Mouse (Mus musculus): ENCODE measurements at regions not wholly inside any gene's neighbourhood (a gene's known extent, or its start where the extent isn't known, plus 50 kb on each side); places are given as distances from the start of the nearest gene placed in this dataset.

DNA sequence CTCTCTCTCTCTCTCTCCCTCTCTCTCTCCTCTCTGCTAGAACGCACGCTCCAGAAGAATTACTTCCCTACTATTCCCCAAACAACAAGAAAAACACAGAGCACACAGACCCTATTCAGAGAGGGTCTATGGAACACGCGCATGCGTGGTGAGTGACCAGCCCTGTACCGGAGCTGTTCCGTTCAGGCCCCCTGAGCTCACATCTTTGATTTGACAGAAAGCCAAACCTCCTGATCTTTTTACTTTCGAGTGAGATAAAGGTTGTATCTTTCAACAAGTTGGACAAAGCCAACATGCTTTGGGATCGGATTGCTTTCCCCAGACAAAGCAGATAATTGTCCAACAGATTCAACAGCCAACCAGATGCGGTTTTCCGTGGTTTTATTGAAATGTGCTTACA, 320.9 kb downstream of the Agtpbp1 start:
- Histone ChIP-seq H3K27ac (ENCODE audit: insufficient read depth, low read depth, low read length) (no peak overlapping the region), H3K4me1 (ENCODE audit: control insufficient read depth, insufficient read depth, low read length) (no peaks in the 10 kb centered on the region), H3K4me3 (ENCODE audit: insufficient read depth, low read length) (no peak overlapping the region)
- TF ChIP-seq CTCF (IDR thresholded peaks at IDR 0.05; ENCODE audit: low read depth, low read length) (no peak), POLR2A (IDR thresholded peaks at IDR 0.05; ENCODE audit: borderline replicate concordance, low read depth, low read length) (no peak)

DNA sequence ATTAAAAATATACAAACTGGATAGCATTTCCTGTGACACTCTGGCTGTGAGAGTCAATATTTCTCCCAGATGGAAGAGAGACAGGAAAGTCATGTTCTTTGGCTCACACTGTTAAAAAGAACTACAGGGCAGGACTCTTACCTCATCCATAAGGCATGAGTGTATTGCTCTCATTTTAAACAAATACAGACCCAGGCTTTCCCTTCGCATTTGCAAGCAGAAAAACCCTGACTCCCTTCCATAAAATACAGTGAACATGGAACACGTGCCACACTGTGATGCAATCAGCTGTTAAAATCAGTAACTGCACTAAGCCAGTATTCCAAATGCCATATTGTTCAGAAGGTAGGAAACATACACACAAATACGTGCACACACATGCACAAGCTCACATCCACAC, 323.1 kb downstream of the Agtpbp1 start:
- no peak overlapping the region for H3K4me3 ChIP-seq (ENCODE audit: insufficient read depth, low read length)
- no peaks in the 10 kb centered on the region for H3K4me1 ChIP-seq (ENCODE audit: control insufficient read depth, insufficient read depth, low read length)
- TF ChIP-seq POLR2A (IDR thresholded peaks at IDR 0.05; ENCODE audit: borderline replicate concordance, low read depth, low read length) (no peak), CTCF (IDR thresholded peaks at IDR 0.05; ENCODE audit: low read depth, low read length) (no peak)
- H3K27ac ChIP-seq (ENCODE audit: insufficient read depth, low read depth, low read length): no peak overlapping the region

- no peak for TF ChIP-seq CTCF (IDR thresholded peaks at IDR 0.05; ENCODE audit: low read depth, low read length)
- TF ChIP-seq POLR2A (IDR thresholded peaks at IDR 0.05; ENCODE audit: borderline replicate concordance, low read depth, low read length): no peak
- no peak overlapping the region for H3K27ac ChIP-seq (ENCODE audit: insufficient read depth, low read depth, low read length)
- H3K4me1 ChIP-seq (ENCODE audit: control insufficient read depth, insufficient read depth, low read length): no peaks in the 10 kb centered on the region
- no peak overlapping the region for H3K4me3 ChIP-seq (ENCODE audit: insufficient read depth, low read length)
Measured at GRCm38 (mm10) chr13:59255798-59256435, 329.1 kb downstream of the Agtpbp1 start.

DNA sequence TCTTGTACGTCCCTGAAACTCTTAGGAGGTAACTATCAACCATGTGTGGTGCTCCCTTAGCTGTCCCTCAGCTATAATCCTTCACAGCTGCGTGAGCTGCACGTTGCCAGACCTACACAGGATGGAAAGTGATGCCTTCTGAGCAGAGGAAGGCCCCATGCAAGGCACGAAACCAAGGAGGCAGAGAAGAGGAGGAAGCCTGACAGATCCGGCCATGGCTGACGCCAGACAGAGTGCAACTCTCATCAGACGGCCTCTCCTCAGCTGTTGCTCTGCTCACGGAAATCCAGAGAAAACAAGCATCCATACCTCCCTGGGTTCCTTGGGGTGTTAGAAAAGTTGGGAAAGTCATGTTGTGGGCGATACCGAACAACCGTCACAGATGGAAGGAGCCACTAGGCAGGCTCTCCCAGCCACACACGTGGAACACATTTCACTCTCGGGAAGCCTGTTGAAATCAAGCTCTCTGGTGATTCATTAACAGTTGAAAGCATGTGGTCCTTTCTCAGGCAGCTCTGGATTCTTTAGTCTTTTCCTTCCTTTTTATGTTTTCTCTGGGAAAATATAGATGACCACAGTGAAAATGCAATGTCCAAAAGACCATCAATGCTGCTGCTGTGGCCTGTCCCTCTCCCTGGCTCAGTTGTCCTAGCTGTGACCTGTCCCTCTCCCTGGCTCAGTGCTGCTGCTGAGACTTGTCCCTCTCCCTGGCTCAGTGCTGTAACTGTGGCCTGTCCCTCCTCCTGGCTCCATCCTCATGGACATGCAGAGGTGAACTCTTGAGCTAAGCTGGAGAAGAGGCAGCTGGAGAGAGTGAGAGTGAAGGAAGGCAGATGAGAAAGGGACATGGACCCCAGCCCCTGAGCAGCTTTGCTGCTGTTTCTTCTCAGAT, 331.1 kb downstream of the Agtpbp1 start:
- Histone ChIP-seq H3K27ac (ENCODE audit: insufficient read depth, low read depth, low read length) (no peak overlapping the region), H3K4me3 (ENCODE audit: insufficient read depth, low read length) (no peak overlapping the region), H3K4me1 (ENCODE audit: control insufficient read depth, insufficient read depth, low read length) (no peaks in the 10 kb centered on the region)
- TF ChIP-seq CTCF (IDR thresholded peaks at IDR 0.05; ENCODE audit: low read depth, low read length) (no peak), POLR2A (IDR thresholded peaks at IDR 0.05; ENCODE audit: borderline replicate concordance, low read depth, low read length) (no peak)

DNA sequence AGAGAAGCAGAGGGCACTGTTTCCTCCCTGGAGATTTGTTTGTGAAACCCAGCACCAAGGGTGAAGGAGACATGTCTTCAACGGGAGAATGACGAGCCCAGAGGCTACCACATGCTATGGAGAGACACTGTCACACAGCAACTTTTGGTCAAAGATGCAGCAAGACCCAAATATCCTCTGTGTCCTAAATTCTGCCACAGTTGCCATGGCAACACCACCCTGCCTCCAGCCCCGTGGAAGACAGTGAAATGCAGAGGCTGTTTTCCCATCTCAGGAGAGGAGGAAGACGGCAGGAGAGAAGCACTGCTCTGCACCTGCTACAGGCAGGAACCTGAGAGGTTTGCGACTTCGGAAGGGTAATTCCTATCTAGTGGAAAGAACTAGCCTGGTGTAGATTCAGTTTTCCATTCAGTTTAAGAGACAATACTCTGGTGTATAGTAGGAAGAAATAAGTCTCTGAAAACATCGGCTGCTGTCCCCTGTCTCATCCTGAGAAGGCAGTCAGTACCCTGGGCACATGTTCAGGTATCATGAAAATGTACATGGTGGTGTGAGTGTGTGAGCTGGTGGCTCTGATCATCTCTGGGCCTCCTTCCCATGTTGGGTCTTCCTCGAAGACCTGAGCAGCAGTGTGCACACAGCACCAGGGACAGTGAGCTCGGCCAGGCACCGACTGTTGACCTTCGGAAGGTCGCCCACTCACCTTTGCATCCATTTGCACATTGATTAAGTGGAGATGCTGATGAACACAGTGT, 333.6 kb downstream of the Agtpbp1 start:
- Histone ChIP-seq H3K4me1 (ENCODE audit: control insufficient read depth, insufficient read depth, low read length) (no peaks in the 10 kb centered on the region), H3K4me3 (ENCODE audit: insufficient read depth, low read length) (no peak overlapping the region), H3K27ac (ENCODE audit: insufficient read depth, low read depth, low read length) (no peak overlapping the region)
- TF ChIP-seq CTCF (IDR thresholded peaks at IDR 0.05; ENCODE audit: low read depth, low read length) (no peak), POLR2A (IDR thresholded peaks at IDR 0.05; ENCODE audit: borderline replicate concordance, low read depth, low read length) (no peak)

- H3K27ac ChIP-seq (ENCODE audit: insufficient read depth, low read depth, low read length): no peak overlapping the region
- TF ChIP-seq POLR2A (IDR thresholded peaks at IDR 0.05; ENCODE audit: borderline replicate concordance, low read depth, low read length) (no peak), CTCF (IDR thresholded peaks at IDR 0.05; ENCODE audit: low read depth, low read length) (no peak)
- no peak overlapping the region for H3K4me3 ChIP-seq (ENCODE audit: insufficient read depth, low read length)
- no peaks in the 10 kb centered on the region for H3K4me1 ChIP-seq (ENCODE audit: control insufficient read depth, insufficient read depth, low read length)
Measured at GRCm38 (mm10) chr13:59248411-59248810, 336.6 kb downstream of the Agtpbp1 start.

DNA sequence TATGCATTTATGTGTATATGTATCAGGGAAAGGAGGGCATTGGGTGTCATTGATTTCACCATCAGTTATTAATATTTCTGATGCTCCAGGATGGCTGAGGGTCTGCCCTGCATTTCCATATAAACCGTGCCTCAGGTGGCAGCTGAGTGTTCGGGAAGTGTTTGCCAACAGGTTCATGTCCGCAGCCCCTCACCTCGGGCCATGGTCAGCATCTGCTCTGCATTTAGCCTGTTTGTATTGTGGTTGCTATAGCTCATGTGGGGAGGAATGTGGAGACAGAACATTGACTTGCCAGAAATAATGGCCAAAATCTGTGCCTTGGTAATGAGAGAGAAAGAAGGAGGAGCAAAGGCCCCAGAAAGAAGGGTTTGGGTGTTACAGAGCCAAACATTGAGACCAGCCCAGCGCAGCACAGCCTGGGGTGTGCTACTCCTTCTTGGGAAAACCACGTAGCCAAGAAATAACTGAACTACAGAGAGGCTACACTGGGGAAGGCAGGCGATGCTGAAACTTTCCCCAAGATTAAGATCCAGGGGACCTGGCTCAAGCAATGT, 338.0 kb downstream of the Agtpbp1 start:
- no peak overlapping the region for H3K27ac ChIP-seq (ENCODE audit: insufficient read depth, low read depth, low read length)
- TF ChIP-seq CTCF (IDR thresholded peaks at IDR 0.05; ENCODE audit: low read depth, low read length) (no peak), POLR2A (IDR thresholded peaks at IDR 0.05; ENCODE audit: borderline replicate concordance, low read depth, low read length) (no peak)
- no peaks in the 10 kb centered on the region for H3K4me1 ChIP-seq (ENCODE audit: control insufficient read depth, insufficient read depth, low read length)
- no peak overlapping the region for H3K4me3 ChIP-seq (ENCODE audit: insufficient read depth, low read length)

DNA sequence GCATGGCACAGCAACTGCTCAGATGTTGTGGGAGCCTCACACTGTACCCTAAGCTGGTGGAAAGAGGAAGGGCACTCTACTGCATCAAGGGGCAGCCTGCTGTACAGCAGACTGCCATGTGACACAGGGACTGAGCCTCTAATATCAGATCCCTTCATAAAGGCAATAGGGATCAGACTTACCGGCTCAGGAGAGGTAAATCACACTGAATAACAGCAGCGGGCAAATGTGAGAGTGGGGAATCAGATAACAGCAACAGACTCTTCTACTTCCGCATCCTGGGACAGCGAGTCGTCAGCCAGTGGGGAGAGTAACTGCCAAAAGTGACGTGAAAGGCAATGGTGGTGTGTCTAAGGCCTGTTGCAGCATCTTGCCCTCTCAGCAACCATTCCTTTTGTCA, 339.0 kb downstream of the Agtpbp1 start:
- H3K4me1 ChIP-seq (ENCODE audit: control insufficient read depth, insufficient read depth, low read length): no peaks in the 10 kb centered on the region
- TF ChIP-seq CTCF (IDR thresholded peaks at IDR 0.05; ENCODE audit: low read depth, low read length): no peak
- no peak for TF ChIP-seq POLR2A (IDR thresholded peaks at IDR 0.05; ENCODE audit: borderline replicate concordance, low read depth, low read length)
- no peak overlapping the region for H3K27ac ChIP-seq (ENCODE audit: insufficient read depth, low read depth, low read length)
- no peak overlapping the region for H3K4me3 ChIP-seq (ENCODE audit: insufficient read depth, low read length)

- Histone ChIP-seq H3K27ac (ENCODE audit: insufficient read depth, low read depth, low read length) (no peak overlapping the region), H3K4me3 (ENCODE audit: insufficient read depth, low read length) (no peak overlapping the region), H3K4me1 (ENCODE audit: control insufficient read depth, insufficient read depth, low read length) (no peaks in the 10 kb centered on the region)
- TF ChIP-seq CTCF (IDR thresholded peaks at IDR 0.05; ENCODE audit: low read depth, low read length) (no peak), POLR2A (IDR thresholded peaks at IDR 0.05; ENCODE audit: borderline replicate concordance, low read depth, low read length) (no peak)
Measured at GRCm38 (mm10) chr13:59244622-59245021, 340.4 kb downstream of the Agtpbp1 start.

All from bone marrow macrophage, adult 2 months (primary cell).